Mouse (Mus musculus) heart, adult 2 months (tissue): ENCODE results near the gene Naa38.

ENCODE experiments used
- CTCF ChIP-seq: fragments of 200-600 bp; IDR thresholded peaks from 2 replicates; pipeline ENCODE4 v1.8.1; 2022; ENCODE audit warnings: antibody characterized with exemption, mild to moderate bottlenecking, moderate library complexity
- EP300 ChIP-seq: fragments of 200-500 bp; IDR thresholded peaks from 2 replicates; pipeline ENCODE4 v1.6.1; 2011; ENCODE audit warnings: low read depth, low read length, control low read depth; ENCODE audit not compliant: insufficient read depth

- TF ChIP-seq EP300, result no peak
- 0 out of 2 replicates have a peak, but pooled peaks have one; percentile 14 for TF ChIP-seq CTCF
Observed at GRCm38 (mm10) chr11:69397581-69398057, 2.3 kb downstream of the Naa38 start.
